Mouse (Mus musculus) midbrain, embryonic 14.5 days (tissue): ENCODE measurements around the gene Bahcc1. TPM values are rescaled to one million over a fixed set of nuclear protein-coding genes. Genes with fewer than 3 reads are reported as not detected.

ENCODE experiments used
- ATAC-seq: fragments of 200-750 bp; cut with Nextera tagmentation; 2 replicates; pipeline ENCODE4 v1.8.0; 2017; ENCODE audit warnings: moderate number of reproducible peaks, moderate library complexity; ENCODE audit not compliant: low FRiP score, low TSS enrichment
- DNase-seq: peaks from one replicate; pipeline ENCODE4 v3.0.0-alpha.2; 2015
- H3K27ac ChIP-seq: fragments of 300-500 bp; sonication (generic); replicated peaks from 2 replicates; pipeline ENCODE4 v1.5.1; 2014; ENCODE audit warnings: mild to moderate bottlenecking, low read depth, low read length, moderate library complexity
- H3K27me3 ChIP-seq: fragments of 300-500 bp; sonication (generic); 2 replicates; pipeline ENCODE4 v1.6.1; 2014; ENCODE audit warnings: low read length, control low read depth, mixed read lengths; ENCODE audit not compliant: control insufficient read depth, insufficient read depth
- H3K36me3 ChIP-seq: fragments of 300-500 bp; sonication (generic); 2 replicates; pipeline ENCODE4 v1.6.1; 2014; ENCODE audit warnings: low read length, control low read depth; ENCODE audit not compliant: control insufficient read depth, insufficient read depth
- H3K4me1 ChIP-seq: fragments of 300-500 bp; sonication (generic); 2 replicates; pipeline ENCODE4 v1.6.1; 2014; ENCODE audit warnings: mild to moderate bottlenecking, antibody characterized with exemption, low read length, control low read depth; ENCODE audit not compliant: control insufficient read depth, insufficient read depth
- H3K4me2 ChIP-seq: fragments of 300-500 bp; sonication (generic); 2 replicates; pipeline ENCODE4 v1.6.1; 2014; ENCODE audit warnings: mild to moderate bottlenecking, low read length, moderate library complexity
- H3K4me3 ChIP-seq: fragments of 300-500 bp; sonication (generic); replicated peaks from 2 replicates; pipeline ENCODE4 v1.5.1; 2014; ENCODE audit warnings: low read depth, low read length
- H3K9ac ChIP-seq: fragments of 300-500 bp; sonication (generic); replicated peaks from 2 replicates; pipeline ENCODE4 v1.6.1; 2014; ENCODE audit warnings: mild to moderate bottlenecking, low read length, moderate library complexity
- H3K9me3 ChIP-seq: fragments of 300-500 bp; sonication (generic); 2 replicates; pipeline ENCODE4 v1.6.1; 2016; ENCODE audit warnings: low read length, control low read depth, mixed read lengths; ENCODE audit not compliant: control insufficient read depth
- WGBS: fragments of 180-500 bp; shearing (Covaris S2); extraction: QIAGEN DNeasy Blood & Tissue Kit; methylation state at CpG from one replicate; pipeline ENCODE4 v1.1.7; 2014; 5-methylcytosine and 5-hydroxymethylcytosine counted together
- polyA plus RNA-seq: library from polyadenylated mRNA; unstranded; fragments of >200 nt; fragmentation: Nextera tagmentation; extraction: Ambion mirVana; gene quantifications from 2 replicates; pipeline ENCODE4 v1.2.1, GENCODE M21; 2014

Bahcc1 gene
- polyA plus RNA-seq, 1 experiment from 2014 or later: 25.9 TPM

DNA sequence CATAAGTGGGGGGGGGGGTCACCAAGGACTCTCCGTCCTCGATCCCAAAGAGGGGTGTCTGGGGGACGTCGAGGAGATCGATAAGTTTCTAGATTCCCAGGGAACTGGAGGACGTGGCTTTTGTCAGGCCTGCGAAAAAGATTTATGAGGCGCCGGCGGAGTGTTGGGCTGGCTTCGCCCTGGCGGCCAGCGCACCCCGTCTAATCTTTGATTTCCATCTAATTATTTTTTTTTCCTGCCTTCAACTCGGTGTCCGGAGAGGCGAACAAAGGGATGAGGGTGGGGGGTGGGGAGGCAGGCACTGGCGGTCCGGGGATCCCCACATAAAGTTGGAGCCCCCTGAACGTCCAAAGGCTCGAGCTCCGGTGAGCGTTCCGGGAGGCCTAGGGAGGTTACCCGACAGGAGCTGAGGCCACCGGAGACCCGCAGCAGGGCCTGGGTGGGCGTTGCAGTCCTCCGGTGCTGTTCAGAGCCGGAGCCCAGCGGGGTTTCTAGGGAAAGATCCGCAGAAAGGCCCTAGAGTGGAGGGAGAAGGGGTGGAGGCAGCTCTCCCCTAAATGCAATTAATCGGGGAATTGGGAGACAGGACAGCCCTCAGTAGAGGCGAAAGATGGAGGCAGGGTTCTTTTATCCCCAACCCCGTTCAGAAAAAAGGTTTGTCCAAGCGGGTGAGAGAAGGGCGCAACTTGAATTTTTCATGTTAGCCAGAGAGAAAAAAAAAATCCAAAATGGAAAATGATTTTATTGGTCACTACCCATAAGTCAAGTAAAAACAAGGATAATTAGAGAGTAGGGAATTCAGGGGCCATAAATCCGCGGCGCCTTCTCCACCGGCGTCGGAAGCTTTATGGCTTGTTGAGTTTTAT lies 45.3 kb upstream of the Bahcc1 start:
- H3K4me2 ChIP-seq: peak overlapping the region; percentile 99
- H3K27me3 ChIP-seq: no peaks in the 10 kb centered on the region
- WGBS: under 1% methylated on average over 43 of the region's 43 CpGs
- H3K36me3 ChIP-seq: peaks cover 5% of the 10 kb centered on the region; the same call in 1 of the 2 replicates
- no peaks in the 10 kb centered on the region for H3K9me3 ChIP-seq
- peak overlapping the region; percentile 97 for H3K27ac ChIP-seq
- H3K4me1 ChIP-seq: peaks cover 40% of the 10 kb centered on the region
- ATAC-seq (no peak), DNase-seq (peak; percentile 71)
- peak overlapping the region; percentile 99 for H3K9ac ChIP-seq
- H3K4me3 ChIP-seq: peak overlapping the region; percentile 86

DNA sequence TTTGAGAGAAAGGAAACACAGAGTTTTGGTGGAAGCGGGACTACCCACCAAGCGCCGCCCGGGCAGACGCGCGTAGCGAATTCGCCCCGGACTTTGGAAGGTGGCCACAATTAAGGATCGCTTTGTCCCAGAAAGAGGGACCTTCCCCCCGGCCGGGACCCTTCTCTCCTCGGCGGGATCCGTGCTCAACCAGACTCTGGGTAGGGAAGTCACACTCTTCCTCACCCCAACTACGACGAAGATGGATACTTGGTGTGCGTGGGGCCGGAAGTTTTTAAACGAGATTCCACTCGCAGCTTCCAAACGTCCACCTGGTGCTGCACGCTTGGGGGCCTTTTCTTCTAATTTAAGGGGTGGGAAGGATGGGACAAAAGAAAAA lies 44.7 kb upstream of the Bahcc1 start:
- WGBS: under 1% methylated on average over 24 of the region's 24 CpGs
- Histone ChIP-seq H3K4me1 (peaks cover 35% of the 10 kb centered on the region), H3K27me3 (no peaks in the 10 kb centered on the region), H3K27ac (peak overlapping the region; percentile 97), H3K36me3 (peaks cover 5% of the 10 kb centered on the region; the same call in 1 of the 2 replicates), H3K4me3 (peak overlapping the region; percentile 86), H3K9me3 (no peaks in the 10 kb centered on the region), H3K9ac (peak overlapping the region; percentile 99), H3K4me2 (peak overlapping the region; percentile 99)
- DNase-seq: peak; percentile 66
- no peak for ATAC-seq

DNA sequence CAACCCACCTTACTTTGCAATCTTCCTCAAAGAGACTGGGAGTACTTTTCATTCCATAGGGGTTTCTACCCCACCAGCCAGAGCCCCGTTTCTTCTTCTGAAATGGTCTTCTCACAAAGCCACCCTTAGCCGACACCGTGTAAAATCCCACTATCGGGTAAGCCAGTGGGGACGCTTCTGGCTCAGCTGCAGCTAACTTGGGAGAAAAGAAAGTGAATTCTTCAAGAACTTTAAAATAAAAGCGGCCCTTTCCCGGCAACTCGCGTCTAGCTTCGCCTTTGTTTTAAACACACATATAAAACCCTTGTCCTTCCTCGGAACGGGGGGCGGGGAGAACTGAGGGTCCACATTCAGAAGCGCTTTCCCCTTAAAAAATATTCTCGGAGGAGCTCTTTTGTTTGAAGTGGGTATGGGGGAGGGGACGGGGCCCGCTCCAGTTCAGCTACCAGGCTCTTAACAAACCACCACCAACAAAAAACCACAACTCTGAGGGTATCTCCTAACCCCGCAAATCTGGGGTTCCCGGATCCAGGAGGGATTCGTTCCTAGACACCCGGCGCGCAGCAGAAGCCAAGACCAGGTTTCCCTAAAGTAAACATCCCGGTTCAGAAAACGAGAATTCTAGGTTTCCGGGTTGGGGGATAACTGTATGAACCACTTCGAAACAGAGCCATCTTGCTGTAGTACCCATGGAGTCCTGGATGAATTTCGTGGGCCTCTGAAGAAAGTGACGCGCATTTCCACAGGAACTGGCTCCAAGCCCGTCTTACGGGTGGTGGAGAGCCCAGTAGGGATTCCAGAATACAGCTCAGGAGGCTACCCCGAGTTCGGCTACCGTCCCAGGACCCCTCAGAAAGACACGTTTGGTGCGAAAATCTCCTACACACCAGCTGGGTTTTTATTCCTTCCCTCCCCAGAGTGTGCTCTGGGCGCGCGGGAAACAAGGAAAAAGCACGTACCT lies 44.0 kb upstream of the Bahcc1 start:
- Histone ChIP-seq H3K9ac (peak overlapping the region; percentile 99), H3K4me2 (peak overlapping the region; percentile 99), H3K36me3 (peaks cover 5% of the 10 kb centered on the region; the same call in 1 of the 2 replicates), H3K27ac (peak overlapping the region; percentile 97), H3K4me3 (peak overlapping the region; percentile 86), H3K27me3 (no peaks in the 10 kb centered on the region), H3K9me3 (no peaks in the 10 kb centered on the region), H3K4me1 (peaks cover 28% of the 10 kb centered on the region)
- DNase-seq (peak; percentile 77), ATAC-seq (no peak)
- under 1% methylated on average over 41 of the region's 41 CpGs for WGBS

DNA sequence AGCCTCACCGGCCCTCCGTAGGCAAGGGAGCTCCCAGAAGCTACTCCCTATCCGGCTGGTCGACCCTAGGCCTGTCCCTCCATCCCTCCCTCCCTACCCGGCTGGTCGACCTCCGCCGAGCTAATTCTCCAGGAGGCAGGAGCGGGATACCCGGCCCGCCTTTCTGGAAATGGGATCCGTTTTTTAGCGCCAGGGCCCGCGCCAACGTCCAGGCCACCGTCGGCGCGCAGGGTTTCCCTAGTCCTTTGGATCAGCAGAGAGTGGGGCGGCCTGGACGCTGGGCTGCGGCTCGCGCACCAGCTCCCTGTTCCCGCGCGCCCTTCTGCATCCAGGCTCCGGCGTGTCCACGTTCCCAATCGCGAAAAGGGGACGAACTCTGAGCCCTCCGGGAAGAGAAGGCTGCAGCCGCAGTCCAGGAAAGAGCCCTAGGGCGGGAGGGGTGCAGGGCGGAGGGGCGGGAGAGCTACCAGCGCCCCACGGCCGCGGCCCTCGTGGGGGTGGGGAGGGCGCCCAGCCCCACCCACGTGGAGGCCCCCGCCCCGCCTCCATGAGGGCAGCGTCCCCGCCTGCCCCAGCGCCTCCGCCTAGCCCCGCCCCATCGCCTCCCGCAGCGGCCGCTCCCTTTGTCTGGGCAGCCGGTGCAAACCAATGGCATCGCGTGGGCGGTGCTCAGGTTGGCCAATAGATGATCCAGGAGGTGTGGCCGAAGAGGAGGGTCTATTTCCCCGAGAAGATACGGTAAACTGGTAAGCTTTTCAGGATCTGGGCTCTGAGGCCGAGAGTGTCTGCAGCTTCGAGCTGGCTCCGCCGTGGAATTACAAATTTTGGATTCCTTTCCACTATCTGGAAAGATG lies 43.1 kb upstream of the Bahcc1 start:
- WGBS: under 1% methylated on average over 67 of the region's 68 CpGs
- Histone ChIP-seq H3K9me3 (no peaks in the 10 kb centered on the region), H3K9ac (peak overlapping the region; percentile 99), H3K4me1 (peaks cover 19% of the 10 kb centered on the region), H3K27me3 (no peaks in the 10 kb centered on the region), H3K4me2 (peak overlapping the region; percentile 99), H3K36me3 (peaks cover 5% of the 10 kb centered on the region; the same call in 1 of the 2 replicates), H3K4me3 (peak overlapping the region; percentile 86), H3K27ac (peak overlapping the region; percentile 97)
- ATAC-seq (peak; percentile 95), DNase-seq (peak; percentile 99)

DNA sequence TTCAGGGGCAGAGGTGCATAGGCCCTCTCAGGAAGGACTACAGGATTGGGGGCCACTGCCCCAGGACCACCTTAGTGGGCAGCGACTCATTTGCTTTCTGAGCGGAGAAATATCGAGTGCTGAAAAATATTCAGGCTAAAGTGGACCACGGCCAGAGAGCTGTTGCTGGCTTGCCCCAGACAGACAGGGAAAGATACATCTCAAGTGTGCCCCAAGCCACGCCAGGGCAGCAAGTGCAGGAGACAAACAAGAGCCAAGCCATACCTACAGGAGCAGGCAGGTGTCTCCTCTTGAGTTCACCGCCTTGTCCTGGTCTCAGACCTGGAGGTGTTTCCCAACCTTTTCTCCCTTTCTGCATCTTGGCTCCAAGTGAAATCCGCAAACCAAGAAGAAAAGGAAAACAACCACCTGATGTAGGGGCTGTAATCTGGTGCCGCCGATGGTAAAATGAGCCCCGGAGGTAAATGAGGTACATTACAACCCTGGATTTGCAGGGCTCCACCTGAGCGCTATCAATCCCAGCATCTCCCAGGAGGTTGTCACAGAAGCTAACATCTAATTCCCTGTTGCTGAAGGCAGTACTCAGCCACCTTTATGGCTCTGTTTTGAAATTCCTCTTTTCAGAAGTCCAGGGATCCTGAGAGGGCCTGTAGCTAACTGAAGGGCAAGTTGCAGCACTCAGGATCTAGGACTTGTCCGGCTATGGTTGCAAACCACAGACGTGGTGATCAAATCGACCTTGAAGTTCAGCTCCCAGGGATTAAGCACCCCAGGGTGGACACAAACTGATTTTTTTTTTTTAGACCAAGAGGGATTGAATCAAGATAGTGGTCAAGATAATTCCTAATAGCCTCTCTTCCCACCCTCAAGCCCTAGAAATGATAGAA lies 42.0 kb upstream of the Bahcc1 start:
- peak overlapping the region; percentile 86 for H3K4me3 ChIP-seq
- ATAC-seq (peak; percentile 16; the same call in 1 of the 2 replicates), DNase-seq (no peak)
- H3K4me1 ChIP-seq: peaks cover 9% of the 10 kb centered on the region; the same call in 1 of the 2 replicates
- WGBS: 31% methylated on average over 14 of the region's 14 CpGs
- peak overlapping the region; percentile 97; the same call in 1 of the 2 replicates for H3K27ac ChIP-seq
- peak overlapping the region; percentile 99 for H3K4me2 ChIP-seq
- H3K9me3 ChIP-seq: no peaks in the 10 kb centered on the region
- H3K27me3 ChIP-seq: no peaks in the 10 kb centered on the region
- peak overlapping the region; percentile 45 for H3K9ac ChIP-seq
- peaks cover 5% of the 10 kb centered on the region; the same call in 1 of the 2 replicates for H3K36me3 ChIP-seq

DNA sequence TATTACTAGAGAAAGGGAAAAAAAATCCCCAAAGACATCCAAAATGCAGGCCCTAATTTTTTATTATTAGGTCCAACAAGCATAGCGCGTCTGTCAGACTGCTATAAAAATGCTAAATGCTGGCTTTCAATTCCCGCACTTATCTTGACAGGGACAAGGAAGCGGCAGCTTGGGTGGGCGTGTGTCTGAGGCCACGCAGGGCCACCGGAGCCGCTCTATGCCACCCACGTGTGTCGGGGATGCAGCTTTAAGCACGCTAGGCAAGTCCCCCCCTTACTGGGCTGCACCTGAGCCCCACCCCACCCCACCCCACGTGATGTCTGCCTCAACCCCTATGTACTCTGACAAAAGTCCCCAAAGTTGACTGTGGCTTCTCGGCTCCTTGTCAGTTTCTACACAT lies 33.9 kb upstream of the Bahcc1 start:
- H3K9ac ChIP-seq: no peak overlapping the region

DNA sequence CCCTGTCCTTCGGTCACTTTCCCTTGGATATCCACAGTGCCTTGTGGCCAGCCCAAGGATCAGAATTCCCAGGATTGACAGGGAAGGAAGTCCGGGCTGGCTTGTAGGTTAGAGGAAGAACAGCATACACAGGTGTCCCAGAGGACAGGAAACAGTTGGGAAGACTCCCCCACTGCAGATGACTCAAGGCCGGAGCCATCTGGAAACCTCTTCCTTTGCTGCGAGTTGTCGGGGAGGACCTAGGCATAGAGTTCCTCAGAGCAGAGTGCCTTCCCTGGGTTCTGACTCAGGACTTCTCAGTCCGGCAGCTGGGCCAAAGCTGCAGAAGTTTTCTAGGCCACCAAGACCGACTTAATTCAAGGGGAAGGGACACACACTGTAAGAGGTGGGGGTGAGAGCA lies 33.0 kb upstream of the Bahcc1 start:
- Histone ChIP-seq H3K9ac (no peak overlapping the region), H3K4me2 (no peak overlapping the region), H3K27ac (no peak overlapping the region), H3K9me3 (no peaks in the 10 kb centered on the region), H3K4me3 (no peak overlapping the region), H3K27me3 (no peaks in the 10 kb centered on the region), H3K4me1 (0 out of 2 replicates have a peak, but pooled peaks cover 3% of the 10 kb centered on the region), H3K36me3 (no peaks in the 10 kb centered on the region)
- no peak for DNase-seq
- no peak for ATAC-seq
- WGBS: 75% methylated on average over 7 of the region's 7 CpGs

More for the DNA sequence above, 33.9 kb upstream of the Bahcc1 start:
- H3K4me2 ChIP-seq: no peak overlapping the region
- no peak for ATAC-seq
- DNase-seq: no peak
- H3K9me3 ChIP-seq: no peaks in the 10 kb centered on the region
- no peaks in the 10 kb centered on the region for H3K36me3 ChIP-seq
- H3K27me3 ChIP-seq: no peaks in the 10 kb centered on the region
- no peak overlapping the region for H3K27ac ChIP-seq
- 18% methylated on average over 13 of the region's 13 CpGs for WGBS
- H3K4me1 ChIP-seq: 0 out of 2 replicates have a peak, but pooled peaks cover 3% of the 10 kb centered on the region
- no peak overlapping the region for H3K4me3 ChIP-seq
